Mouse (Mus musculus) liver, embryonic 16.5 days (tissue): Measurements from ENCODE around the gene C8a. TPM values are rescaled to one million over a fixed set of nuclear protein-coding genes. Genes with fewer than 3 reads are reported as not detected.

Source experiments
- ATAC-seq: fragments of 200-750 bp; cut with Nextera tagmentation; 2 replicates; pipeline ENCODE4 v1.8.0; 2017; ENCODE audit warnings: low read depth, mild to moderate bottlenecking, moderate number of reproducible peaks, moderate library complexity
- H3K27ac ChIP-seq: fragments of 300-500 bp; sonication (generic); 2 replicates; pipeline ENCODE4 v1.5.1; 2014; ENCODE audit warnings: mild to moderate bottlenecking, low read length
- H3K27me3 ChIP-seq: fragments of 300-500 bp; sonication (generic); 2 replicates; pipeline ENCODE4 v1.6.1; 2014; ENCODE audit warnings: low read depth, low read length, mixed read lengths; ENCODE audit not compliant: control insufficient read depth, insufficient read depth
- H3K36me3 ChIP-seq: fragments of 300-500 bp; sonication (generic); 2 replicates; pipeline ENCODE4 v1.6.1; 2014; ENCODE audit warnings: mild to moderate bottlenecking; ENCODE audit not compliant: control insufficient read depth, insufficient read depth
- H3K4me1 ChIP-seq: fragments of 300-500 bp; sonication (generic); 2 replicates; pipeline ENCODE4 v1.6.1; 2014; ENCODE audit warnings: low read depth, low read length, mixed read lengths; ENCODE audit not compliant: control insufficient read depth
- H3K4me2 ChIP-seq: fragments of 300-500 bp; sonication (generic); 2 replicates; pipeline ENCODE4 v1.6.1; 2014; ENCODE audit warnings: low read depth, low read length, mixed read lengths
- H3K4me3 ChIP-seq: fragments of 300-500 bp; sonication (generic); 2 replicates; pipeline ENCODE4 v1.5.1; 2014; ENCODE audit warnings: low read depth, mild to moderate bottlenecking, low read length
- H3K9ac ChIP-seq: fragments of 300-500 bp; sonication (generic); 2 replicates; pipeline ENCODE4 v1.6.1; 2014; ENCODE audit warnings: low read depth, low read length
- H3K9me3 ChIP-seq: fragments of 300-500 bp; sonication (generic); replicated peaks from 2 replicates; pipeline ENCODE4 v1.6.1; 2016; ENCODE audit warnings: low read length; ENCODE audit not compliant: control insufficient read depth
- WGBS: fragments of 180-500 bp; shearing (Covaris S2); extraction: QIAGEN DNeasy Blood & Tissue Kit; methylation state at CpG from one replicate; pipeline ENCODE4 v1.1.7; 2014; ENCODE audit not compliant: insufficient replicate concordance; 5-methylcytosine and 5-hydroxymethylcytosine counted together
- polyA plus RNA-seq: library from polyadenylated mRNA; unstranded; fragments of >200 nt; fragmentation: Nextera tagmentation; extraction: Ambion mirVana; gene quantifications from 2 replicates; pipeline ENCODE4 v1.2.1, GENCODE M21; 2015

C8a gene
- polyA plus RNA-seq, 1 experiment from 2014 or later: 15.8 TPM

GRCm38 (mm10) chr4:104893588-104893987, 17.4 kb upstream of the C8a start:
- Histone ChIP-seq H3K4me3 (no peak overlapping the region), H3K9me3 (no peaks in the 10 kb centered on the region), H3K4me1 (no peaks in the 10 kb centered on the region), H3K36me3 (no peaks in the 10 kb centered on the region), H3K27ac (no peak overlapping the region), H3K27me3 (no peaks in the 10 kb centered on the region), H3K9ac (no peak overlapping the region), H3K4me2 (no peak overlapping the region)
- no peak for ATAC-seq
- WGBS: 64% methylated on average over 5 of the region's 5 CpGs

- H3K9me3 ChIP-seq: no peaks in the 10 kb centered on the region
- no peaks in the 10 kb centered on the region for H3K36me3 ChIP-seq
- H3K27me3 ChIP-seq: no peaks in the 10 kb centered on the region
- no peak for ATAC-seq
- H3K27ac ChIP-seq: no peak overlapping the region
- no peaks in the 10 kb centered on the region for H3K4me1 ChIP-seq
- H3K4me3 ChIP-seq: no peak overlapping the region
- H3K4me2 ChIP-seq: no peak overlapping the region
- WGBS: 54% methylated on average over 7 of the region's 7 CpGs
- no peak overlapping the region for H3K9ac ChIP-seq
Observed at GRCm38 (mm10) chr4:104891708-104892107, 15.5 kb upstream of the C8a start.

GRCm38 (mm10) chr4:104888499-104889262, 12.5 kb upstream of the C8a start:
- Histone ChIP-seq H3K9me3 (no peaks in the 10 kb centered on the region), H3K4me3 (no peak overlapping the region), H3K27ac (no peak overlapping the region), H3K4me1 (no peaks in the 10 kb centered on the region), H3K36me3 (no peaks in the 10 kb centered on the region), H3K9ac (no peak overlapping the region), H3K27me3 (no peaks in the 10 kb centered on the region), H3K4me2 (no peak overlapping the region)
- WGBS: 59% methylated on average over 9 of the region's 9 CpGs
- no peak for ATAC-seq

GRCm38 (mm10) chr4:104887486-104887885, 11.3 kb upstream of the C8a start:
- no peak overlapping the region for H3K4me2 ChIP-seq
- H3K4me1 ChIP-seq: no peaks in the 10 kb centered on the region
- WGBS: 65% methylated on average over 9 of the region's 9 CpGs
- no peaks in the 10 kb centered on the region for H3K27me3 ChIP-seq
- H3K9me3 ChIP-seq: no peaks in the 10 kb centered on the region
- no peak overlapping the region for H3K4me3 ChIP-seq
- H3K9ac ChIP-seq: no peak overlapping the region
- no peaks in the 10 kb centered on the region for H3K36me3 ChIP-seq
- ATAC-seq: no peak
- no peak overlapping the region for H3K27ac ChIP-seq

GRCm38 (mm10) chr4:104875832-104876231, 366 bp downstream of the C8a start:
- Histone ChIP-seq H3K4me2 (peak overlapping the region; percentile 25; the same call in 1 of the 2 replicates), H3K9ac (no peak overlapping the region), H3K9me3 (no peaks in the 10 kb centered on the region)

GRCm38 (mm10) chr4:104870196-104870595, 6.0 kb downstream of the C8a start:
- no peaks in the 10 kb centered on the region for H3K27me3 ChIP-seq
- H3K9me3 ChIP-seq: no peaks in the 10 kb centered on the region
- no peak for ATAC-seq
- H3K4me2 ChIP-seq: no peak overlapping the region
- 69% methylated on average over 5 of the region's 5 CpGs for WGBS
- no peaks in the 10 kb centered on the region for H3K4me1 ChIP-seq
- no peak overlapping the region for H3K4me3 ChIP-seq
- H3K36me3 ChIP-seq: no peaks in the 10 kb centered on the region
- H3K9ac ChIP-seq: no peak overlapping the region
- H3K27ac ChIP-seq: no peak overlapping the region

More at GRCm38 (mm10) chr4:104875832-104876231, 366 bp downstream of the C8a start:
- no peaks in the 10 kb centered on the region for H3K27me3 ChIP-seq
- H3K4me1 ChIP-seq: no peaks in the 10 kb centered on the region
- peak overlapping the region; percentile 34 for H3K4me3 ChIP-seq
- H3K36me3 ChIP-seq: no peaks in the 10 kb centered on the region
- 51% methylated on average over 4 of the region's 4 CpGs for WGBS
- H3K27ac ChIP-seq: peak overlapping the region; percentile 6; the same call in 1 of the 2 replicates
- peak; percentile 43; the same call in 1 of the 2 replicates for ATAC-seq

GRCm38 (mm10) chr4:104869581-104869980, 6.6 kb downstream of the C8a start:
- H3K4me3 ChIP-seq: no peak overlapping the region

GRCm38 (mm10) chr4:104864397-104864796, 11.8 kb downstream of the C8a start:
- Histone ChIP-seq H3K27ac (no peak overlapping the region), H3K27me3 (no peaks in the 10 kb centered on the region), H3K9me3 (no peaks in the 10 kb centered on the region), H3K9ac (no peak overlapping the region), H3K36me3 (no peaks in the 10 kb centered on the region), H3K4me1 (no peaks in the 10 kb centered on the region), H3K4me2 (no peak overlapping the region), H3K4me3 (no peak overlapping the region)
- 69% methylated on average over 1 of the region's 1 CpGs for WGBS
- ATAC-seq: no peak

More at GRCm38 (mm10) chr4:104869581-104869980, 6.6 kb downstream of the C8a start:
- no peaks in the 10 kb centered on the region for H3K9me3 ChIP-seq
- H3K27ac ChIP-seq: no peak overlapping the region
- H3K4me1 ChIP-seq: no peaks in the 10 kb centered on the region
- H3K36me3 ChIP-seq: no peaks in the 10 kb centered on the region
- no peak overlapping the region for H3K4me2 ChIP-seq
- ATAC-seq: no peak
- no peaks in the 10 kb centered on the region for H3K27me3 ChIP-seq
- no peak overlapping the region for H3K9ac ChIP-seq

GRCm38 (mm10) chr4:104861241-104861640, 15.0 kb downstream of the C8a start:
- Histone ChIP-seq H3K4me2 (no peak overlapping the region), H3K27me3 (no peaks in the 10 kb centered on the region), H3K4me1 (no peaks in the 10 kb centered on the region), H3K27ac (no peak overlapping the region), H3K36me3 (no peaks in the 10 kb centered on the region), H3K4me3 (no peak overlapping the region), H3K9me3 (no peaks in the 10 kb centered on the region), H3K9ac (no peak overlapping the region)
- 65% methylated on average over 8 of the region's 8 CpGs for WGBS
- ATAC-seq: no peak
